Mouse (Mus musculus): Measurements from ENCODE around the gene Rin2. TPM values are rescaled to one million over a fixed set of nuclear protein-coding genes. Genes with fewer than 3 reads are reported as not detected.

Gene Rin2
- polyA plus RNA-seq, 1 experiment from 2014 or later, result 37.9 TPM

- Histone ChIP-seq H3K36me3 (ENCODE audit: control insufficient read depth, insufficient read depth, low read length) (no peaks in the 10 kb centered on the region), H3K27me3 (ENCODE audit: control insufficient read depth, insufficient read depth, low read depth, low read length) (no peaks in the 10 kb centered on the region), H3K9me3 (ENCODE audit: control insufficient read depth, low read length) (no peaks in the 10 kb centered on the region), H3K4me1 (replicated peaks; ENCODE audit: control insufficient read depth, insufficient read depth, low read length) (peaks cover 6% of the 10 kb centered on the region), H3K27ac (ENCODE audit: low read length) (no peak overlapping the region), H3K4me2 (ENCODE audit: low read depth, low read length) (no peak overlapping the region), H3K9ac (ENCODE audit: low read length) (no peak overlapping the region), H3K4me3 (ENCODE audit: low read length) (no peak overlapping the region)
- whole genome bisulfite sequencing, result 75% methylated on average over 8 of the region's 8 CpGs
- ATAC-seq (ENCODE audit: low read depth), result no peak
Observed at GRCm38 (mm10) chr2:145936975-145937374, 262.0 kb downstream of the Rin2 start.

Small RNA genes within 50 kb of the gene (microRNA-seq; reads per million reads assigned to microRNA genes)
- not detected for gene Gm25026

Other genes starting within 250 kb of the Rin2 start
- gene Naa20, start 226.9 kb downstream of the Rin2 start, polyA plus RNA-seq (2015; fragmentation: Nextera tagmentation; extraction: Ambion mirVana), result 151 and 152 TPM in 2 replicates